Comparison of ENCODE assay signal across 15 mouse cellular contexts in genomic region chr8:119829420-119829819, GRCm38 (mm10). TPM values are rescaled to one million over a fixed set of nuclear protein-coding genes. Genes with fewer than 3 reads are reported as not detected.
A peak's percentile ranks its signal among the peaks of the same experiment; 100 is the strongest.
DNase-seq lines count a peak whose midpoint lies in the region; ATAC-seq and TF ChIP-seq lines count a peak whose summit lies in the region.
"Had no signal": no experiment of that assay in that cellular context is flagged by ENCODE, and none has a peak within 500 bp of the region (broad histone marks: within the 10 kb centered on the region; RNA-seq: fewer than 3 reads in every experiment).

No protein-coding gene starts in this region.

- WGBS in embryonic facial prominence, embryonic 10.5 days = 75% methylated on average over 13 of the region's 13 CpGs
- WGBS in neural tube, embryonic 12.5 days = 82% methylated on average over 13 of the region's 13 CpGs

- no peaks in the 10 kb centered on the region for H3K36me3 ChIP-seq in ES-Bruce4 (ENCODE audit: control insufficient read depth, insufficient read depth, low read length, poor library complexity, severe bottlenecking)
- H3K36me3 ChIP-seq in embryonic facial prominence, embryonic 10.5 days (replicated peaks) = peaks cover 14% of the 10 kb centered on the region
- no peaks in the 10 kb centered on the region for H3K36me3 ChIP-seq in neural tube, embryonic 12.5 days
- H3K36me3 ChIP-seq: embryonic facial prominence, embryonic 12.5 days; G1E had no signal

- no peak overlapping the region for H3K4me3 ChIP-seq in layer of hippocampus, adult 2 months
- H3K4me3 ChIP-seq in ES-Bruce4 (ENCODE audit: low read depth, low read length) = no peak overlapping the region
- H3K4me3 ChIP-seq in embryonic facial prominence, embryonic 10.5 days = no peak overlapping the region
- H3K4me3 ChIP-seq in neural tube, embryonic 12.5 days = no peak overlapping the region
- H3K4me3 ChIP-seq: embryonic facial prominence, embryonic 12.5 days; forebrain, embryonic 13.5 days had no signal

- TF ChIP-seq CTCF in layer of hippocampus, adult 2 months (conservative IDR thresholded peaks at IDR 0.05) = no peak
- no peak for TF ChIP-seq CTCF in ES-Bruce4 (IDR thresholded peaks at IDR 0.05; ENCODE audit: low read depth, low read length)

- ATAC-seq in neural tube, embryonic 12.5 days (ENCODE audit: low FRiP score, low read depth) = no peak
- ATAC-seq: forebrain, embryonic 13.5 days had no signal

- peak overlapping the region; percentile 79 for H3K27ac ChIP-seq in layer of hippocampus, adult 2 months
- H3K27ac ChIP-seq in ES-Bruce4 (ENCODE audit: insufficient read depth, low read length) = peak overlapping the region; percentile 10
- H3K27ac ChIP-seq in embryonic facial prominence, embryonic 10.5 days (replicated peaks) = peak overlapping the region; percentile 85
- H3K27ac ChIP-seq in neural tube, embryonic 12.5 days = peak overlapping the region; percentile 20; the same call in 1 of the 2 replicates
- H3K27ac ChIP-seq: forebrain, embryonic 13.5 days; kidney, postnatal 0 days had no signal

- H3K9ac ChIP-seq in ES-Bruce4 (ENCODE audit: low read depth, poor library complexity, severe bottlenecking) = no peak overlapping the region
- H3K9ac ChIP-seq in neural tube, embryonic 12.5 days = no peak overlapping the region
- H3K9ac ChIP-seq: forebrain, embryonic 13.5 days had no signal

- TF ChIP-seq POLR2A in ES-Bruce4 (IDR thresholded peaks at IDR 0.05; ENCODE audit: insufficient read depth, low read length) = no peak

- TF ChIP-seq EP300 in ES-Bruce4 (IDR thresholded peaks at IDR 0.05; ENCODE audit: insufficient read depth, low read depth, low read length) = peak; percentile 78

- H3K4me1 ChIP-seq in ES-Bruce4 (ENCODE audit: control insufficient read depth, insufficient read depth, low read length) = peaks cover 12% of the 10 kb centered on the region
- H3K4me1 ChIP-seq in embryonic facial prominence, embryonic 10.5 days = peaks cover 97% of the 10 kb centered on the region
- H3K4me1 ChIP-seq in neural tube, embryonic 12.5 days = peaks cover 67% of the 10 kb centered on the region

- no peaks in the 10 kb centered on the region for H3K27me3 ChIP-seq in ES-Bruce4 (ENCODE audit: control insufficient read depth, insufficient read depth, low read length, poor library complexity, severe bottlenecking)
- H3K27me3 ChIP-seq in embryonic facial prominence, embryonic 10.5 days (replicated peaks; ENCODE audit: low read depth, poor library complexity, severe bottlenecking) = no peaks in the 10 kb centered on the region
- no peaks in the 10 kb centered on the region for H3K27me3 ChIP-seq in neural tube, embryonic 12.5 days (replicated peaks)
- H3K27me3 ChIP-seq: embryonic facial prominence, embryonic 12.5 days; forebrain, embryonic 13.5 days had no signal

- DNase-seq in layer of hippocampus, adult 2 months (ENCODE audit: low spot score in 2 of 2) = no peak
- no peak for DNase-seq in layer of hippocampus, adult 8-10 months (ENCODE audit: low spot score in 2 of 2)
- no peak for DNase-seq in embryonic facial prominence, embryonic 10.5 days (ENCODE audit: low spot score)
- DNase-seq in T-cell, adult 2 months (ENCODE audit: low spot score) = no peak
- DNase-seq in frontal cortex, postnatal 25 days (ENCODE audit: low spot score in 2 of 2) = no peak
- DNase-seq in ovary, postnatal 14 days (ENCODE audit: low spot score) = no peak
- DNase-seq: gastrocnemius, postnatal 25 days; lung, postnatal 10 days; right cerebral cortex, postnatal 14 days had no signal

- H3K9me3 ChIP-seq in ES-Bruce4 (replicated peaks; ENCODE audit: control insufficient read depth, insufficient read depth, low read length, poor library complexity, severe bottlenecking) = no peaks in the 10 kb centered on the region
- no peaks in the 10 kb centered on the region for H3K9me3 ChIP-seq in embryonic facial prominence, embryonic 10.5 days
- H3K9me3 ChIP-seq in neural tube, embryonic 12.5 days = no peaks in the 10 kb centered on the region
- H3K9me3 ChIP-seq: embryonic facial prominence, embryonic 12.5 days; forebrain, embryonic 13.5 days; G1E had no signal

- H3K4me2 ChIP-seq in neural tube, embryonic 12.5 days (replicated peaks) = peak overlapping the region; percentile 35
- H3K4me2 ChIP-seq: embryonic facial prominence, embryonic 12.5 days; forebrain, embryonic 13.5 days had no signal

RNA-seq across cellular contexts. Expression of gene Cotl1, which starts 10.9 kb away (rescaled TPM):
- total RNA-seq in layer of hippocampus, adult 2 months (2021) = 100 to 1,000 TPM; 138 to 139 TPM
- total RNA-seq in layer of hippocampus, adult 8-10 months (2022) = 100 to 1,000 TPM; 119 to 176 (median 137) TPM
- 106 and 111 TPM in 2 replicates for polyA plus RNA-seq in ES-Bruce4 (2011; ENCODE audit: insufficient read depth, insufficient read length, low read depth, missing spikeins)
- polyA plus RNA-seq in embryonic facial prominence, embryonic 10.5 days (2016; fragmentation: Nextera tagmentation; extraction: Ambion mirVana) = 137 and 149 TPM in 2 replicates
- polyA plus RNA-seq in neural tube, embryonic 12.5 days (2016; fragmentation: Nextera tagmentation; extraction: Ambion mirVana) = 219 and 263 TPM in 2 replicates

RNA-seq across cellular contexts. Expression of gene Klhl36, which starts 32.6 kb away (rescaled TPM):
- total RNA-seq in layer of hippocampus, adult 2 months (2021) = 1 to 10 TPM; 7.7 to 8.4 TPM
- 1 to 10 TPM; 7.0 to 9.4 (median 7.3) TPM for total RNA-seq in layer of hippocampus, adult 8-10 months (2022)
- polyA plus RNA-seq in ES-Bruce4 (2011; ENCODE audit: insufficient read depth, insufficient read length, low read depth, missing spikeins) = 3.0 and 3.2 TPM in 2 replicates
- polyA plus RNA-seq in embryonic facial prominence, embryonic 10.5 days (2016; fragmentation: Nextera tagmentation; extraction: Ambion mirVana) = 10.4 and 11.3 TPM in 2 replicates
- 10.8 and 10.9 TPM in 2 replicates for polyA plus RNA-seq in neural tube, embryonic 12.5 days (2016; fragmentation: Nextera tagmentation; extraction: Ambion mirVana)

RNA-seq across cellular contexts. Expression of gene Tldc1, which starts 51.2 kb away (rescaled TPM):
- 10 to 100 TPM; 15.2 to 15.5 TPM for total RNA-seq in layer of hippocampus, adult 2 months (2021)
- total RNA-seq in layer of hippocampus, adult 8-10 months (2022) = 10 to 100 TPM; 12.5 to 15.9 (median 15.5) TPM
- 12.7 and 15.5 TPM in 2 replicates for polyA plus RNA-seq in ES-Bruce4 (2011; ENCODE audit: insufficient read depth, insufficient read length, low read depth, missing spikeins)
- 12.8 and 14.5 TPM in 2 replicates for polyA plus RNA-seq in embryonic facial prominence, embryonic 10.5 days (2016; fragmentation: Nextera tagmentation; extraction: Ambion mirVana)
- 11.6 and 12.1 TPM in 2 replicates for polyA plus RNA-seq in neural tube, embryonic 12.5 days (2016; fragmentation: Nextera tagmentation; extraction: Ambion mirVana)

Comparison
In these comparisons a context has a peak if more than half of its experiments do, and no peak if none do; other contexts are left out.
1. H3K27ac ChIP-seq: peak in every context shown above with its lines; median percentile 85 in embryonic facial prominence, embryonic 10.5 days; 79 in layer of hippocampus, adult 2 months; 20 in neural tube, embryonic 12.5 days; 10 in ES-Bruce4.